Mouse (Mus musculus): ENCODE measurements around the gene Sele. TPM values are rescaled to one million over a fixed set of nuclear protein-coding genes. Genes with fewer than 3 reads are reported as not detected.

The Sele gene
- polyA plus RNA-seq, 1 experiment from 2014 or later = not detected

Other genes starting within 250 kb of the Sele start
- gene Scyl3, start 119.1 kb upstream of the Sele start, polyA plus RNA-seq (2015; fragmentation: Nextera tagmentation; extraction: Ambion mirVana) = 14.5 and 17.1 TPM in 2 replicates
- gene BC055324, start 53.4 kb upstream of the Sele start, polyA plus RNA-seq (2015; fragmentation: Nextera tagmentation; extraction: Ambion mirVana) = 21.0 and 23.7 TPM in 2 replicates
- 10.5 and 11.0 TPM in 2 replicates for gene Mettl18, start 53.3 kb upstream of the Sele start, polyA plus RNA-seq (2015; fragmentation: Nextera tagmentation; extraction: Ambion mirVana)
- 2.5 and 5.4 TPM in 2 replicates for gene Sell, start 13.7 kb downstream of the Sele start, polyA plus RNA-seq (2015; fragmentation: Nextera tagmentation; extraction: Ambion mirVana)
- gene Selp, start 67.0 kb downstream of the Sele start, polyA plus RNA-seq (2015; fragmentation: Nextera tagmentation; extraction: Ambion mirVana) = 0.08 and 0.28 TPM in 2 replicates
- 0.29 and 0.41 TPM in 2 replicates for gene F5, start 103.6 kb downstream of the Sele start, polyA plus RNA-seq (2015; fragmentation: Nextera tagmentation; extraction: Ambion mirVana)
- 7.2 and 7.3 TPM in 2 replicates for gene Slc19a2, start 200.8 kb downstream of the Sele start, polyA plus RNA-seq (2015; fragmentation: Nextera tagmentation; extraction: Ambion mirVana)
- 11.7 and 12.7 TPM in 2 replicates for gene Ccdc181, start 227.4 kb downstream of the Sele start, polyA plus RNA-seq (2015; fragmentation: Nextera tagmentation; extraction: Ambion mirVana)